Mouse (Mus musculus): ENCODE results near the gene Arhgef3. TPM values are rescaled to one million over a fixed set of nuclear protein-coding genes. Genes with fewer than 3 reads are reported as not detected.
A peak's percentile ranks its signal among the peaks of the same experiment; 100 is the strongest.

Gene Arhgef3
- polyA plus RNA-seq, 1 experiment from 2014 or later, result 5.4 TPM

DNA sequence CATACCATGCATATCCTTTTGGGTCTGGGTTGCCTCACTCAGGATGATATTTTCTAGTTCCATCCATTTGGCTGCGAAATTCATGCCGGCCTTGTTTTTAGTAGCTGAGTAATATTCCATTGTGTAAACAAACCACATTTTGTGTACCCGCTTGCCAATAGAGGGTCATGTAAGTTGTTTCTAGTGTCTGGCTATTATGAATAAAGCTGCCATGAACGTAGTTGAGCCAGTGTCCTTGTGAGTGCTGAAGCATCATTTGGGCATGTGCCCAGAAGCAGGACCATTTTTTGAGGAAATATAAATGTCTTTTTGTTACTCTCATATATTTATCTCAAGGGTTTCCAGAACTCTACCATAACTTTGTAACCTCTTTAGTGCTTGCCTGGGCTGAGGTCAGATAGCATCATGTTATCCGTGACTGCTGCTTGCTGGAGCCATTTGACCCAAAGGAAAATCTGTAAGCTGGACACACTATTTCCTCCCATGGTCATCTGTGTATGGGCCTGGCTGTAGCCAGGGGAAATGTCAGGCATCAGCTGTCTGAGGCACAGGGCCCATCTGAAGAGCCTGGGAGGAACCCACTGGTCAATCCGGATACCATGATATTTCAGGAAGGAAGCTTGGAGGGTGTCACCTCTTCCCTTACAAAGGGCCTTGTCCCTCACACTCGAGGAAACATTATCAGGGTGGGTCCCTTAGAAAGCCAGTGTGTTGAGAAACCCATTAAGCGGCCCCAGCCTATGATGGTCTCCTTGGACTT lies 63.3 kb downstream of the Arhgef3 start:
- no peak for ATAC-seq (replicated peaks; ENCODE audit: insufficient number of reproducible peaks, low FRiP score, low TSS enrichment, low read depth)
- Histone ChIP-seq H3K4me3 (ENCODE audit: low read depth, low read length) (no peak overlapping the region), H3K27me3 (ENCODE audit: control insufficient read depth, insufficient read depth, low read length) (no peaks in the 10 kb centered on the region), H3K9ac (replicated peaks; ENCODE audit: low read length) (no peak overlapping the region), H3K4me2 (ENCODE audit: low read depth, low read length) (no peak overlapping the region), H3K27ac (replicated peaks; ENCODE audit: low read depth, low read length) (no peak overlapping the region), H3K4me1 (ENCODE audit: control insufficient read depth, insufficient read depth, low read length) (no peaks in the 10 kb centered on the region; the same call in 1 of the 2 replicates), H3K9me3 (replicated peaks; ENCODE audit: control insufficient read depth, low read length) (no peaks in the 10 kb centered on the region), H3K36me3 (replicated peaks; ENCODE audit: control insufficient read depth, insufficient read depth, low read depth, low read length) (no peaks in the 10 kb centered on the region)
- no peak for DNase-seq (ENCODE audit: low spot score)
- 91% methylated on average over 8 of the region's 8 CpGs for WGBS

GRCm38 (mm10) chr14:27178560-27178920 lies 63.8 kb downstream of the Arhgef3 start:
- 85% methylated on average over 8 of the region's 8 CpGs for WGBS
- Histone ChIP-seq H3K9ac (replicated peaks; ENCODE audit: low read length) (no peak overlapping the region), H3K4me3 (ENCODE audit: low read depth, low read length) (no peak overlapping the region), H3K36me3 (replicated peaks; ENCODE audit: control insufficient read depth, insufficient read depth, low read depth, low read length) (no peaks in the 10 kb centered on the region), H3K4me2 (ENCODE audit: low read depth, low read length) (no peak overlapping the region), H3K9me3 (replicated peaks; ENCODE audit: control insufficient read depth, low read length) (no peaks in the 10 kb centered on the region), H3K4me1 (ENCODE audit: control insufficient read depth, insufficient read depth, low read length) (peaks cover 2% of the 10 kb centered on the region; the same call in 1 of the 2 replicates), H3K27me3 (ENCODE audit: control insufficient read depth, insufficient read depth, low read length) (no peaks in the 10 kb centered on the region), H3K27ac (replicated peaks; ENCODE audit: low read depth, low read length) (no peak overlapping the region)
- ATAC-seq (replicated peaks; ENCODE audit: insufficient number of reproducible peaks, low FRiP score, low TSS enrichment, low read depth) (no peak), DNase-seq (ENCODE audit: low spot score) (no peak)

GRCm38 (mm10) chr14:27179771-27180170 lies 65.1 kb downstream of the Arhgef3 start:
- Histone ChIP-seq H3K36me3 (replicated peaks; ENCODE audit: control insufficient read depth, insufficient read depth, low read depth, low read length) (no peaks in the 10 kb centered on the region), H3K4me2 (ENCODE audit: low read depth, low read length) (no peak overlapping the region), H3K9me3 (replicated peaks; ENCODE audit: control insufficient read depth, low read length) (no peaks in the 10 kb centered on the region), H3K27ac (replicated peaks; ENCODE audit: low read depth, low read length) (no peak overlapping the region), H3K4me3 (ENCODE audit: low read depth, low read length) (no peak overlapping the region), H3K4me1 (ENCODE audit: control insufficient read depth, insufficient read depth, low read length) (peaks cover 2% of the 10 kb centered on the region; the same call in 1 of the 2 replicates), H3K27me3 (ENCODE audit: control insufficient read depth, insufficient read depth, low read length) (no peaks in the 10 kb centered on the region), H3K9ac (replicated peaks; ENCODE audit: low read length) (no peak overlapping the region)
- 87% methylated on average over 7 of the region's 7 CpGs for WGBS
- DNase-seq (ENCODE audit: low spot score), result no peak
- ATAC-seq (replicated peaks; ENCODE audit: insufficient number of reproducible peaks, low FRiP score, low TSS enrichment, low read depth), result no peak

DNA sequence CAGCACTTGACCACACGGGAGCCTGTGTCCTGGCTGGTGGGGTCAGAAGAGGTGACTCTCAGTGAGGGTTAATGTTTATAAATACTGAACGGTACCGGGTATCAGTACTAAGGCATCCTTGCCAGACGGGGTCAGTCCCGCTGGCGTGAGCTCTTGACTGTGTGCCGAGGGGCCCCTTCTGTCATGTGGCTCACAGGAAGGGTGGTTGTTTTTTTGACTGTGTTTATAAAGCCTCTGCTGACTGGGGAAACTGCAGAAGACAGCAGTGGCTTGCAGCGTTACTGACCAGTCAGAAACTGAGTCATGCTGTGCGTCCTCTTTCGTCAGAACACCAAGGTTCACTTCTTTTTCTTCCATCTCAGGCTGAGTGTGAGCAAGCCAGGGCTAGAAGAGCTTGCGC lies 67.4 kb downstream of the Arhgef3 start:
- 52% methylated on average over 11 of the region's 11 CpGs for WGBS
- Histone ChIP-seq H3K27ac (replicated peaks; ENCODE audit: low read depth, low read length) (no peak overlapping the region), H3K9ac (replicated peaks; ENCODE audit: low read length) (no peak overlapping the region), H3K9me3 (replicated peaks; ENCODE audit: control insufficient read depth, low read length) (no peaks in the 10 kb centered on the region), H3K4me2 (ENCODE audit: low read depth, low read length) (no peak overlapping the region), H3K27me3 (ENCODE audit: control insufficient read depth, insufficient read depth, low read length) (no peaks in the 10 kb centered on the region), H3K4me3 (ENCODE audit: low read depth, low read length) (no peak overlapping the region), H3K36me3 (replicated peaks; ENCODE audit: control insufficient read depth, insufficient read depth, low read depth, low read length) (no peaks in the 10 kb centered on the region), H3K4me1 (ENCODE audit: control insufficient read depth, insufficient read depth, low read length) (peaks cover 2% of the 10 kb centered on the region; the same call in 1 of the 2 replicates)
- ATAC-seq (replicated peaks; ENCODE audit: insufficient number of reproducible peaks, low FRiP score, low TSS enrichment, low read depth) (no peak), DNase-seq (ENCODE audit: low spot score) (no peak)

DNA sequence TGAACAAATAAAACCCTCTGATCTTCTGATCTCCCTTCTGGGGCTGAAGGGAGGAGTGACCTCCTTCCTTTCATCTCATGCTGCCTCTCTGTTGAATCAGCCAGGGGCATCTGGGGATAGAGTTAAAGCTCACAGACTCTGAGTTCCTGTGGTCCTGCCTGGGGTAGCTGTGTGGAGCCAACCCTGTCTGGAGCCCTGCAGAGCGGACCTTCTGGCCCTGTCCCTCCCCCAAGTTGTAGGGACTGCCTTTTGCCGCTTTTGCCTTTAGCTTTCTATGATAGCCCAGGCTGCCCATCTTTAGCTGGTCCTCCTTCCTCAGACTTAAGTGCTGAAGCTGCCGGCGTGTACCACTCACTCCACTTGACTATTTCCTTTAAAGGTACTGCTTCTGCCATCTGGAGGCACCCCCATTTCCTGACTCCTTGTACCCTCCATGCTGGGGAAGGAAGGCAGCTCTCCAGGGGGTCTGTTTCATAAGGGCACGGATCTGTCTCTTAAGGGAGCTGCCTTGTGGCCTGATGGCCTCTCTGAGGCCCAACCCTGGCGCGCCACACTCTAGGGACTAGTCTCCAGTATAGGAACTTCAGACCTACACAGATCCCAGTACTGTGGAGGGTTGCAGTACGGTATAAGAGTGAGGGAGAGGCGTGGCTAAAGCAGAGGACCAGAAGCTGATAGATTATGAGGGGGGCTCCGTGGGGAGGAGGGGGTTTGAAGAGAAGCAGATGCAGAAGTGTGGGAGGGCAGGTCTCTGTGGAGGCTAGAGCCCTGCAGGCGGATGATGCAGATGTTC lies 68.1 kb downstream of the Arhgef3 start:
- Histone ChIP-seq H3K36me3 (replicated peaks; ENCODE audit: control insufficient read depth, insufficient read depth, low read depth, low read length) (no peaks in the 10 kb centered on the region), H3K27me3 (ENCODE audit: control insufficient read depth, insufficient read depth, low read length) (no peaks in the 10 kb centered on the region), H3K4me2 (ENCODE audit: low read depth, low read length) (no peak overlapping the region), H3K4me3 (ENCODE audit: low read depth, low read length) (no peak overlapping the region), H3K9me3 (replicated peaks; ENCODE audit: control insufficient read depth, low read length) (no peaks in the 10 kb centered on the region), H3K4me1 (ENCODE audit: control insufficient read depth, insufficient read depth, low read length) (peaks cover 2% of the 10 kb centered on the region; the same call in 1 of the 2 replicates), H3K27ac (replicated peaks; ENCODE audit: low read depth, low read length) (no peak overlapping the region), H3K9ac (replicated peaks; ENCODE audit: low read length) (no peak overlapping the region)
- 70% methylated on average over 11 of the region's 11 CpGs for WGBS
- DNase-seq (ENCODE audit: low spot score), result peak; percentile 36
- peak; percentile 76; the same call in 1 of the 2 replicates for ATAC-seq (replicated peaks; ENCODE audit: insufficient number of reproducible peaks, low FRiP score, low TSS enrichment, low read depth)

DNA sequence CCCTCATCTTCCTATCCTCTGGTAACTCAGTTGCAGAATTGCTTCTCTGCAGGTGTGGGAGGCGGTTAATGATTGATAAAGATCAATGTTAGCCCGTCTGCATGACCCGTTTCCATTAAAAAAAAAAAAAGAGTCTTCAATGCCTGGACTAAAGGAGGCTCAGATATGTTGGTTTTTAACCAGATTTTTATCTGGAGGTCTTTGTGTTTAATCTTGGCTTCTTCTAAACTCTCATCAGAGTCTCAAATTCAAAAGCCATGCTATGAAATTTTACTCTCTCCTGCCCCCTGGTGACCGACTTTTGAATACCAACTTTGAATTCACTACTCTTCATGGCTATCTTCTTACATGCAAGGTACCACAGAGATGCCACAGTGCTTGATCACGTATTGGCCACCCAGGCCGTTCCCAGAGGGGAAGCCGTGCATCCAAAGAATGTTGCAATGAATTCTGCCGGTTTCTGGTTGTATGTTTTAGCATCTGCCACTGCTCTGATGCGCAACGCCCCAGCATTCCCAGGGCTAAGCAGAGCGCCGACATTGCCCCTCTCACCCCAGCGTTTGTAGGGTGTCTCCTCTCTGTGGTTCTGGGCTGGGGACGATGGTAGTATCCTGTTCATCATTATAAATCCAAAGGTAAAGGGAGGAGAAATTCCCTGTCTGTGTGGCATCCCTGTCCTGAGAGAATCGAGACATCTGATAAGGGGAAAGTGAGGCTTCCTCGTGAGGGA lies 69.0 kb downstream of the Arhgef3 start:
- ATAC-seq (replicated peaks; ENCODE audit: insufficient number of reproducible peaks, low FRiP score, low TSS enrichment, low read depth) (no peak), DNase-seq (ENCODE audit: low spot score) (peak; percentile 86)
- H3K4me1 ChIP-seq (ENCODE audit: control insufficient read depth, insufficient read depth, low read length), result peaks cover 2% of the 10 kb centered on the region; the same call in 1 of the 2 replicates
- H3K4me3 ChIP-seq (ENCODE audit: low read depth, low read length), result no peak overlapping the region
- no peaks in the 10 kb centered on the region for H3K9me3 ChIP-seq (replicated peaks; ENCODE audit: control insufficient read depth, low read length)
- no peak overlapping the region for H3K4me2 ChIP-seq (ENCODE audit: low read depth, low read length)
- H3K9ac ChIP-seq (replicated peaks; ENCODE audit: low read length), result no peak overlapping the region
- no peak overlapping the region for H3K27ac ChIP-seq (replicated peaks; ENCODE audit: low read depth, low read length)
- 66% methylated on average over 16 of the region's 16 CpGs for WGBS
- no peaks in the 10 kb centered on the region for H3K27me3 ChIP-seq (ENCODE audit: control insufficient read depth, insufficient read depth, low read length)
- H3K36me3 ChIP-seq (replicated peaks; ENCODE audit: control insufficient read depth, insufficient read depth, low read depth, low read length), result no peaks in the 10 kb centered on the region

- Histone ChIP-seq H3K4me1 (ENCODE audit: control insufficient read depth, insufficient read depth, low read length) (peaks cover 2% of the 10 kb centered on the region; the same call in 1 of the 2 replicates), H3K27ac (replicated peaks; ENCODE audit: low read depth, low read length) (no peak overlapping the region), H3K36me3 (replicated peaks; ENCODE audit: control insufficient read depth, insufficient read depth, low read depth, low read length) (no peaks in the 10 kb centered on the region), H3K27me3 (ENCODE audit: control insufficient read depth, insufficient read depth, low read length) (no peaks in the 10 kb centered on the region), H3K4me2 (ENCODE audit: low read depth, low read length) (no peak overlapping the region), H3K9ac (replicated peaks; ENCODE audit: low read length) (no peak overlapping the region), H3K4me3 (ENCODE audit: low read depth, low read length) (no peak overlapping the region), H3K9me3 (replicated peaks; ENCODE audit: control insufficient read depth, low read length) (no peaks in the 10 kb centered on the region)
- no peak for DNase-seq (ENCODE audit: low spot score)
- 51% methylated on average over 5 of the region's 5 CpGs for WGBS
- no peak for ATAC-seq (replicated peaks; ENCODE audit: insufficient number of reproducible peaks, low FRiP score, low TSS enrichment, low read depth)
These were observed 71.2 kb downstream of the Arhgef3 start for GRCm38 (mm10) chr14:27185902-27186301.
